Mouse (Mus musculus): Measurements from ENCODE around the gene Ywhah. TPM values are rescaled to one million over a fixed set of nuclear protein-coding genes. Genes with fewer than 3 reads are reported as not detected.

The Ywhah gene
- polyA plus RNA-seq (2014; fragmentation: Illumina TruSeq; extraction: RNeasy Lipid Tissue Mini Kit (QIAGEN cat#74804)), result 434 TPM

GRCm38 (mm10) chr5:33018561-33019425, at the start of gene Ywhah:
Gene Ywhah, plus strand, starts transcription at chr5:33018816.

Other genes starting within 250 kb of the Ywhah start
- 6.6 TPM for gene Pisd, start 233.2 kb upstream of the Ywhah start, polyA plus RNA-seq (2014; fragmentation: Illumina TruSeq; extraction: RNeasy Lipid Tissue Mini Kit (QIAGEN cat#74804))
- gene Gm20671, start 191.7 kb upstream of the Ywhah start, polyA plus RNA-seq (2014; fragmentation: Illumina TruSeq; extraction: RNeasy Lipid Tissue Mini Kit (QIAGEN cat#74804)), result not detected
- 23.1 TPM for gene Prr14l, start 164.6 kb upstream of the Ywhah start, polyA plus RNA-seq (2014; fragmentation: Illumina TruSeq; extraction: RNeasy Lipid Tissue Mini Kit (QIAGEN cat#74804))
- gene Depdc5, start 155.1 kb upstream of the Ywhah start, polyA plus RNA-seq (2014; fragmentation: Illumina TruSeq; extraction: RNeasy Lipid Tissue Mini Kit (QIAGEN cat#74804)), result 65.7 TPM
- gene Slc5a1, start 85.4 kb downstream of the Ywhah start, polyA plus RNA-seq (2014; fragmentation: Illumina TruSeq; extraction: RNeasy Lipid Tissue Mini Kit (QIAGEN cat#74804)), result 0.14 TPM
- gene Spon2, start 199.6 kb downstream of the Ywhah start, polyA plus RNA-seq (2014; fragmentation: Illumina TruSeq; extraction: RNeasy Lipid Tissue Mini Kit (QIAGEN cat#74804)), result 0.48 TPM